Mouse (Mus musculus) R1 (cell line): ENCODE results near the gene Ralgps1.
A peak's percentile ranks its signal among the peaks of the same experiment; 100 is the strongest.

Experiments
- DNase-seq: peaks from one replicate; pipeline ENCODE4 v3.0.0-alpha.2; 2018; ENCODE audit warnings: low read depth, low spot score

Gene Ralgps1

DNA sequence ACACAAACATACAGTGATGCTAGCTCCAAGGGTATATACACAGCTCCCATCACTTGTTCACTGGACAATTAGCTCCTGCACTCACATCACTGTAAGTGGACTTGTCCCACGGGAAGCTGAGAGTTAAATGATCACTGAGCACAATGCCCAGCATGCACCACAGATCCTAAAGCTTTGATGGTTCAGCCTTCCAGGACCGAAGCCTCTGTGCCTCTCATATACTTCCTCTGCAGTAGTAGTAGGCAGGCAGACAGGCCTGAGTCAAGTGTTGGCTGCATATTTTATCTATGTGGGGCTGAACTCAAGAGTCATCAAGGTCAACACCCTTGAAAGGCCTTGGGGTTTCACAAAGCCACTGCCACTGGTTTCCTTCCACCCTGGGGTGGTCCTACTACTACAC lies 49.6 kb downstream of the Ralgps1 start:
- no peak for DNase-seq

- no peak for DNase-seq
Measured at GRCm38 (mm10) chr2:33321031-33321430, 50.3 kb downstream of the Ralgps1 start.

DNA sequence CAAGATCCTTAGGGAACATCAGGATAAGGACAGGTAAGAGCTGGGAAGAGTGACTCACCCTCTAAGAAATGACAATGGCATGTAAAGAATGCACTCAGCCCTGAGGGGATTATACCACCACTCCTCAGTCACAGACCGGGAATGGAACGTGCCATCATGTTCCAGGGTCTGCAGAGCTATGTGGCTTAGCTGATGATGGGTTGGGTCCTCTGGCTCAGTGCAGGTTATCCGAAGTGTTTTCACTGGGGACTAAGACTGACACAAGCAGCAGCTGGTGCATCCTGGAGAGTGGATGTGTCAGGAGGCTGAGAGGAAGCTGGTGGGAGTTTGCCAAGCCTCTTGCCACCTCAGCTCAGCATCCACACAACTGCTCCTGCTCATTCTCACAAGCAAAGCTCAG lies 50.7 kb downstream of the Ralgps1 start:
- peak; percentile 82 for DNase-seq

DNA sequence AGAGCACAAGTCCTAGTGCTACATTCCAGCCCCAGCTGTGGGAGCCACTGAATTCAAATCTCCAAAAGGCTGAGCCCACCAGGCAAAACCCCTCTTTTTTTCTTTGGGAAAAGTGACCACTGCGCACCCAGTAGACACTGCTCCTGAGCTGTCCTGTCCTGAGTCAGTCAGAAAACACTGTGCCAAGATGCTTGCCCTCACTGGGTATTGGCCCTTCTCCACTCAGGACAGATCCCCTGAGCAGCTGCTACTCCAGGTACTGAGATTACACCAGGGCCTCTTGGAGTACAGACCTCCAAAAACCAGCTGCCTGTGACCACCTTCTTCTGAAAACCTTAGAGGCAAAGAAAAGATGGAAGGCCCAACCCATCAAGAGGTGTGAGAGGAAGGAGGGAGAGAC lies 51.4 kb downstream of the Ralgps1 start:
- no peak for DNase-seq

GRCm38 (mm10) chr2:33319455-33319854 lies 51.8 kb downstream of the Ralgps1 start:
- no peak for DNase-seq

DNA sequence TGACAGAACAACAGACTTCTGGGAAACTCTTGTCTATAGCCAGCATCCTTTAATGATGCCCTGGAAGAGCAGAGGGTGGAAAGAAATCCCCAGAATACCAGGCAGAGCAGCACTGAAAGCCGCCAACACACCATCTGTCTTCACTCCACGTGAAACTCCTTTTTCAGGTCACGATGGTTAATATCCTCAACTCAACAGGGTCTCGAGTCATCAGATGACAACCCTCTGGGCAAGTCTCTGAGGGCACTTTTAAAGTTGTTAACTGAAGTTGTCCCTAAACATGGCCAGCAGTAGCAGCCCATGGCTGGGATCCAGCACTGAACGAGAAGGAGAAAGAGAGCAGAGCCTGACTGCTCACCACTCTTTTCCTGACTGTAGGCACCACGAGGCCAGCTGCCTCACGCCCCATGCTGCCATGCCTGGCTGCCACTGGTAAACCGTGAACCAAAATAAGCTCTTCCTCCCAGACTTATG lies 52.8 kb downstream of the Ralgps1 start:
- DNase-seq: no peak

DNA sequence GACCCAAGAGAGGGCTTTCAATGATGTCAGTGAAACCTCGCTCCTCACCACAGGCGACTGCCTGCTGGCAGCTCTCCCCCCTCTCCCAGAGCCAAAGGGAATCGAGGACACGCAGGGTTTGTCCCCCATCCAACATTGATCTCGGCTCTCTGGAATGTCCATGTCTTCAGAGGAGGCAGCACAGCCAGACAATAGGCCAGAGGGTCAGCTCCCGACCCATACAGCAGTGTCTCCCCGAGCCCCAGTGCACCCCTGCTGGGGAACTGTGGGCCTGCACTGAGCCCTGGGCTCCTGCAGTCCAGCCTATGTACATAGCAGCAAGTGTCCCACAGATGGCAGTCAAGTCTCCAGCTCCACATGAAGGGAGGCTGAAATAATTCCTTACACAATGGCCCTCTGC lies 54.8 kb downstream of the Ralgps1 start:
- DNase-seq: peak; percentile 56

- DNase-seq: no peak
Measured at GRCm38 (mm10) chr2:33316063-33316405, 55.3 kb downstream of the Ralgps1 start.

- DNase-seq: no peak
Measured at GRCm38 (mm10) chr2:33315233-33316062, 55.8 kb downstream of the Ralgps1 start.

DNA sequence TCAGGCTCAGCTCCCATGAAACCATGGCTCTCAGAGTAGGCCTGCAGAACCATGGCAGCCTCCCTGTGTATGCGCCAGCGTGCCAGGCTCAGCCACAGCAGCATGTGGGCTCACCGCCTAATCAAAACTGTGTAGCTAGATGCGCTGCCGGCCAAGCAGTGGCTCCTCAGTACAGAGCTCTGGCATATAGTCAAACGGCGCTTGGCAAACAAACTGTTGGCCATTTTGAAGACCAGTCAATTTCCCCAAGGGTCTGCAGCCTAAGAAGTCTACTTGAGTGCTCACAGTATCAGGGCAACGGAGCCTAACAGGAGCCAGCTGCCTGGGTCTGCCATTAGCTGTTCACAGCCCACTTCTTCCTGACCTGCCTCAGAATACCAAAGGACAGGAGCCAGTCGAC lies 61.9 kb downstream of the Ralgps1 start:
- DNase-seq: no peak

GRCm38 (mm10) chr2:33306565-33306964 lies 64.7 kb downstream of the Ralgps1 start:
- no peak for DNase-seq

GRCm38 (mm10) chr2:33303416-33303947 lies 67.8 kb downstream of the Ralgps1 start:
- DNase-seq: no peak

DNA sequence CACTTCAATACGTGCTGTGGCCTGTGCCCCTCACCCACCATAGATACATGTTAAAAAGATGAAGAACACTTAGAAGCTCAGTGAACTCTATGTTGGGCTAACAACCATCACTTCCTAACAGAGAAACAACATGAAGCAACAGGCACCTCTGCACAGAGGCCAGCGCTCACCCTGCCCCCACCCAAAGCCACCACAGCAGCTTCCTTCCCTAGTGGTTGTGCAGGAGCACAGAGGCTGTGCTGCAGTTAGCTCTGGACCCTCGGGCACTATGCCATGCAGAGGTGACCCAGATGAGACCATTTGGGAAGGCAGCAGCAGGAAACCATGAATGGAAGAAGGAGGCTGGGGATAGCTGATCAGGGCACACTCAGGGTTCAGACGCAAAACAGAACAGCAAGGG lies 68.5 kb downstream of the Ralgps1 start:
- no peak for DNase-seq

- DNase-seq: no peak
Measured at GRCm38 (mm10) chr2:33302405-33302804, 68.9 kb downstream of the Ralgps1 start.

DNA sequence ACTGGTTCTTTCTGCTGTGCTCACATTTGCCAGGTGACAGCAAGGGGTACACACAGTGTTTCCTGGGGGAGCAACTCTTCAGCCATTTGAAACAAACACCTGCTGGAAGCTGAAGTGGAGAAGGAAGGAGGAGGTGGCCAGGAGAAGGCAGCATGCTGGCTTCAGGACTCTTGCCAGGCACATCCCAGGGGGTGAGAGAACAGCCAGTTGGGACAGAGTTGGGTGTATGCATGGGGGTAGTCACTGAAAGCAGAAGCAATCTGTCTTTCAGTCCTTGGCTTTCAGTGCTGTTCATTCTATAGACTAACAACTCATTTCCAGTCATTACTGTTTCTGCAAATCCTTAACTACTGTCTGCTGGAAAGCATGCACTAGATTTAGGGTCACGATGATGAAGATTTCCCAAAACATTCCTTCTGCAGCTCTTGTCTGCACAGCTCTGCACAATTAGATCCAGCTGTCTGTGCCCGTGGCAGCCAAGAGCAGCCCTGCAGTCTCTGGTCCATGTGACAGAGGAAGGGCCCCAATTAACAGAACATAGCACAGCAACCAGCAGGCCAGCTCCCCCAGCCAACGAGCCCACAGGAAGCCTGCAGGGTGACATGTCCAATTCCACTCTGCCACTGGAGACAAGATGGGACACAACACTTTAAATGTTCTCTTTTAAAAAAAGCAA lies 70.8 kb downstream of the Ralgps1 start:
- no peak for DNase-seq

DNA sequence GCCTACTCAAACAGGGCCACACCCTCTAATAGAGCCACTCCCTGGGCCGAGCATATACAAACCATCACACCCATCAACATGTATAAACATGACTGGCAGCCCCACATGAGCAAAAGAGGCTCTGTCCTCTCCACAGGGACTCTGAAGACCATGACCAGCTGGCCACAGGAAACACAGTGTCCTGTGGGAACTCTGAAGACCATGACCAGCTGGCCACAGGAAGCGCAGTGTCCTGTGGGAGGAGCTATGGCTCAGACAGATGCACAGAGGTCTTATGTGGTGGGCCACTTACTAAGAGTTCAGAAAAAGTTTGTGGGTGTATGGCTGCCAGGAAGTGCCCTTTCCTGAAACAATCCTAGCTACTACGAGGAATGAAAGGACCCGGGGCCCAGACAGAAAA lies 72.4 kb downstream of the Ralgps1 start:
- no peak for DNase-seq

DNA sequence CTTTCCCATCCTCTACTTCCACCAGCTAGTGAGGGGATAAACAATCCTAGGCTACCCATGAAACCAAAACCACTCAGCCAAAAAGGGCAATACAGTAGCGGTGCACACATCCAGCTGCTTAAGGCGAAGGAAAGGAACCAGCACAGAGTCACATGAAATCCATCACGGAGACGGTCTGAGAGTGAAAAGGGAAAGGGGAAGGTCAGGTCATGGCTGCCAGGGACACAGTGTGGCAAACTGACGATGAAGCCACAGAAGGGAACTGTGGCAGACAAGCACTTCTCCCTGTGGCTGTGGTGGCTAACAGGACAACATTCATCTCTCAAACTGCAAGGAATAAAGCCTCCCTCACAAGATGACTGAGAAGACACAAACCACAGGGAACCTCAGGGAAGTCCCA lies 76.2 kb downstream of the Ralgps1 start:
- no peak for DNase-seq

DNA sequence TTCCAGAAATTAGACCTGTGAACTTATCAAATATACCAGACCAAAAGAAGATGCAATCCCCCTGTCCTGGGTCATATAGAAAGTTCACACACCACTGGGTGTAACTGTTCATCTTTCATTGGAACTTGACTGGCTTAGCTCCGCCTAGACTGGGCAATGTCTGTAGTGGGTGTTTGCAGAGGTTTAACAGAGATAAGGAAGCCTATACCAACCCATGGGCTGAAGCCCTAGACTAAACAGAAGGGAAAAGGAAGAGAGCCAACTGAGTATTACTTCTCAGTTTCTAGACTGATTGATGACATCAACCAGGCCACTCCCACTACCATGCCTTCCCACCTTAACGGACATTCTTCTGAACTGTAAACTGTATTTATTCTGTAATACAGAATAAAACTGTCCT lies 79.2 kb downstream of the Ralgps1 start:
- no peak for DNase-seq

GRCm38 (mm10) chr2:33290491-33290890 lies 80.8 kb downstream of the Ralgps1 start:
- DNase-seq: no peak

DNA sequence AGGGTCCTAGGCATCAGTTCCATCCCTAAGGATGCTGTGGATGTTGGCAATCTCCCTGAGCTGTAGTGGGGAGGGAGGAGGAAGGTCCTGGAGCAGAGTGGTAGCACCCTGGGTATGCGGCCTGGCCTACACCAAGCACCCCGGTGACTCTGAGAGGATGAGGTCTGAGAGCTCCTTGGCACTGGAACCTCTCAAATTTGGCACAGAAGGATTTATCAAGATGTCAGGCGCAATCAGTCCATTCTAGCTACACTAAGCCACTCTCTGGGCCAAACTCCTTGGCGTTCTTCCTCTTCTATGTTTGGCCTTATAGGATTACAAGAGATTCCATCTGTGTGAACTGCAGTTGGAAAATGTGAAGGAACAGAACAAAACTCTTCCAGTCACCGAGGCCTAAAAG lies 82.4 kb downstream of the Ralgps1 start:
- DNase-seq: no peak

DNA sequence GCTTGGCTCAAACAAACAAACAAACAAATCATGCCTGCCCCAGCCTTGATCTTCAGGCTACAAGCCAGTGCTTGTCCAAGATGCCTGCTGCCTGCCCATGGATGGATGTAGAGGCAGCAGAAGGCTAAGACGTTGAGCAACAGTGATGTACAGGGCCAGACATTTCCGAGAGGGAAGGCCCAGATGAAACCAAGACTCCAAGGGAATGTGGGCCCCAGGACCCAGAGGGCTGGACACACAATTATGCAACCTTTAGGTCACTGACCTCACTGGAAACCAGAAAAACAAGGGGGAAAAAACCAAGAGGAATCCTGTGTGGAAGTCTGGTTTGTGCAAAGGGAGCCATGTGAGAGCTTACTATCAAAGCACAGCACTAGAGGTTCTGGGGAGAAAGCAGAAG lies 87.6 kb downstream of the Ralgps1 start:
- no peak for DNase-seq

DNA sequence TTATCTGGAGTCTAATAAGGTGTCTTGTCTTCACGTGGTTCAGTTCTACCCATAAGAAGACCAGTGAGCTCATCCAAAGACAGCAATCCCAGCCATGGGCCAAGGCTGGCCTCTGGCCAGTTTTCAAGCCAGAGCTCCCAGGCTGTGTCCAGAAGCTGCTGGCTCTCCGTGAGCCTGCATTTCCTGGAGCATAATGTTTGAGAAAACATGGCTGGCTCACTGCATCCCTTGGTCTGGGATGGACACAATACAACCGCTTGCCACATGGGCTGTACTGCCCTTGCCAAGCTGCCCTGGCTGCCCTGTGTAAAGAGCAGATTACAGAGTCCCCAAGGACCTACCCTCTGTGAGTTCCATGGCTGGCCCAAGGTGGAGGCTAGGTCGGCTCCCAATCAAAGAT lies 88.4 kb downstream of the Ralgps1 start:
- no peak for DNase-seq

GRCm38 (mm10) chr2:33281807-33282206 lies 89.5 kb downstream of the Ralgps1 start:
- no peak for DNase-seq
